Mouse (Mus musculus) left cerebral cortex, postnatal 25 days (tissue): ENCODE results near the gene Kcnj2. TPM values are rescaled to one million over a fixed set of nuclear protein-coding genes. Genes with fewer than 3 reads are reported as not detected.

Source experiments
- DNase-seq, 2 experiments: peaks; one replicate each; pipeline ENCODE4 v3.0.0; 2022; ENCODE audit warnings: low spot score in 2 of 2, mixed read lengths in 1 of 2
- intact Hi-C: fragments of 180-260 bp; cut with DNase I; formaldehyde crosslinking; loops from one replicate; pipeline ENCODE4 v1.15.1; 2025
- total RNA-seq, 2 experiments: library from RNA; stranded (reverse); gene quantifications; 2 replicates each; pipeline ENCODE4 v1.2.3; 2021

Gene Kcnj2
- total RNA-seq, result 10 to 100 TPM; 15.7 to 24.8 TPM

DNA sequence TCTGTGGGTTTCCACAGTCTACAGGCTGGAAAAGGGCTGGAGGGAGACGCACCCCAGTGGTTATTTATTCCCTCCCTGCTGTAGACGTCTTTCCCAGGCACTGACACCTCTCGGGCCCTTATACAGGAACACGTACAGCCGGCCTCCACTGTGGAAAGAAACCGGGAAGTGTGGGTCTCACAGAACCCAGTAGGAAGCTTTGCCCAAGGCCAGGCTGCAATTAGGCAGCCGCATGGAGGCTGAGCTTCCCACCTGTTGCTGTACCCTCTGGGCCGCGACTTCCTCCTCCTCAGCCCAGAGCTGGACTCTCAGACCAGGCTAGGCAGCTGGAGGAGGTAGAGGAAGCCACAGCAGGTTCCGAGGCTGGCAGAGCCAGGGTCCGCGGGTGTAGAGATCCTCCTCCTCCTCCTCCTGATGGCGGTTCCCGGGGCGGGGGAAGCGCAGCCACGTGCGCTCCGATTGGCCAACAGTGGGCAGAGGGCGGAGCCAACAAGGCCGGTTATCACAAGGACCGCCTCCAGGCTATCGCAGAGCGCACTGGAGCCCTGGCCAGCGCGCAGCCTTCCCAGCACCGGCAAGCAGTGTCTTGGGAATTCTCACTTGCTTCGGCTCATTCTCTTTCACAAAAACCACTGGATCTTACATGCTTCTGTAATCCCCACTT, at the start of gene Kcnj2:
Gene Kcnj2 (plus strand): TSS at position 530 of the 664 bp plus-strand sequence.
- DNase-seq, result peak; percentile 93 to 97
- intact Hi-C loops, result loop anchor here (1.0 to 10.0 kb wide), 6 partner anchors 212 to 711 kb away; no protein-coding TSS in a partner anchor

DNA sequence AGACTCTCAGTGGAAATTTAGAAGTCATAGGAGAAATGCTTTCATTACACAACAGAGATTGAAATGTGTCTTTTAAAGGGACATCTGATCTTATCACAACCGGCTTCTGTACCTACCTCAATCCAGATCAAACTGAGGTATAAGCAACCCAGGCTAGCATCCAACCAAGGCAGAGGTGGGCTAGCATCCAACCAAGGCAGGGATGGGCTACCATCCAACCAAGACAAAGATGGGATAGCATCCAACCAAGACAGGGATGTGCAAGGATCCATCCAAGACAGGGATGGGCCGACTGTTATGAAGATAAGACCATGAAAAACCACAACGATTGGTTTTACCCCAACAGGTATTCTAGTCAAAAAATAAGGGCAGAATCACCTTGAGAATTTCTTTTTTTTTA, 49.8 kb upstream of the Kcnj2 start:
- intact Hi-C loops, result no loop called here
- no peak for DNase-seq

DNA sequence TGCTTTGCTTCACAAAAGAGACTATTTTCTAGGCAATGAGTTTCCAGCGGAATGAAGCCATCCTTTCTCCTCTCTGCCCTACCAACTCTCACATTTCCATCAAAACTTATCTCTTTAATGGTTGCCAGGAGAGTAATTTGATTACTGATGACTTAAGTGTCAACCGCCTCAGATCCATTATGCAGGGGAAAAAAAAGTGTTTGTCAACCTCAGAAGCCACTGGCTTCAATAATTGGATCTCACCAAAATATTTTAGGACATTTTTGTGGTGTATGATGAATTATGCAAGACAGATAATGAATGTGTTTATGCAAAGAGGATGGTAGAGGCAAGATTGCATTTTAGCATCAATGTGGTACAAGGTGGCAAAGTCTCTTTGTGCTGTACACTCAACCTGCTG, 45.8 kb upstream of the Kcnj2 start:
- no peak for DNase-seq
- intact Hi-C loops, result no loop called here

DNA sequence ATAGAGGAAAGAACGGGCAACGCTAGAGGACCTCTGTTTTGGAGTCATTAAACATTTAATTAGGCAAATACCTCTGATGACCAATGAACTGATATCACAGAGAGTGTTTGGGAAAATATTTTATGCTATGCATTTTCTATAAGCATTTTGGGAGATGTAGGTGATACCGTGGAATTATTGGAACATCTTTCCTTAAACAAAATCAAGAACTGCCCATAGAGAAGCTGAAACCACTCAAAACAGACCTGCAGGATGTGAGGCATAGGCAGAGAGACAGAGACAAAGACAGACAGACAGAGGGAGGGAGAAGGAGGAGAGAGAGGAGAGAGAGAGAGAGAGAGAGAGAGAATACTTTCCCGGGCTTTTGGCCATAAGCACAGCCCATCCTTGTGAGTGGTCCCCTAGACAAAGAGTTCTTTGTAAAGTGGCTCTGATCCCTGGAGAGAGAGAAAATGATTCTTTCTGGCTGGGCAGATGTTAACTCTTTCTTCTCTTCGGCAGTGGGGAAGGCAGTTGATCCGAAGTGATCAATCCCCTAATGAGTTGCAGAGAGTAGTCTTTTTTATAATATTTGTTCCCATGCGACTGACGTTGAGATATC, 43.2 kb upstream of the Kcnj2 start:
- intact Hi-C loops, result no loop called here
- DNase-seq, result no peak

DNA sequence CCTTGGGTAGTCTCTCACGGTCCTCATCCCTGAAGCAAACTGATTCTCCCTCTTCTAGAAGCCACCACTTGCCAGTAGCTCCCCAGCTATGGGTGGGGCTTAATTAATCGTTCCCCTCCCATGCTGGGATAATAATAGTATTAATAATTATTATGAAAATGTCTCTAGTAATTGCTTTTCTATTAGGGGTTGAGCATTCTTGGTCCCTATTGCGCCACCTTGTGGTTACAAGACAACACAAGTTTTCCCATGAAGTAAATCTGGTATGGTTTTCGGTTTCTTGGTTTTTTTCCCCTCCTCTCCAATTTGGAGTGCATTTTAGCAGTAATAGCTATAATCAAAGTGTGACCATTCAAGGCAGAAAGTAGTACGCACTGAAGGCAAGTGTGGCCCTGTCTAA, 23.8 kb upstream of the Kcnj2 start:
- intact Hi-C loops, result no loop called here
- DNase-seq, result peak in 1 of 2 experiments; percentile 31

DNA sequence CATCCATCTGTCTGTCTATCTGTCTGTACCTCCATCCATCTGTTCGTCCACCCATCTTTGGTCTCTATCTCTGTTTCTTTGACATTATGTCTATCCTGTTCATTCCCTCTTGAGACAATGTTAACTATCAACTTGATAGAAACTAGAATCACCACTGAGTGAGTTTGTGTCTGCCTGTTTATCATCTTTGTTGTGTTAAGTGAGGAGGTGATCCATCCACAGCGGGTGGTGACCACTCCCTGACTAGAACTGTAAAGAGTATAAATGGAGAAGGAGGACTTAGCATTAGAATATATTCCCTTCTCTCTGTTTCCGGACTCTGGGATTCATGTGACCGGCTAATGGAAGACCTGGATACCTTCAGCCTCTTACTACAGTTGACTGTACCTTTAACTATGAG, 22.7 kb upstream of the Kcnj2 start:
- no peak for DNase-seq
- intact Hi-C loops, result no loop called here

DNA sequence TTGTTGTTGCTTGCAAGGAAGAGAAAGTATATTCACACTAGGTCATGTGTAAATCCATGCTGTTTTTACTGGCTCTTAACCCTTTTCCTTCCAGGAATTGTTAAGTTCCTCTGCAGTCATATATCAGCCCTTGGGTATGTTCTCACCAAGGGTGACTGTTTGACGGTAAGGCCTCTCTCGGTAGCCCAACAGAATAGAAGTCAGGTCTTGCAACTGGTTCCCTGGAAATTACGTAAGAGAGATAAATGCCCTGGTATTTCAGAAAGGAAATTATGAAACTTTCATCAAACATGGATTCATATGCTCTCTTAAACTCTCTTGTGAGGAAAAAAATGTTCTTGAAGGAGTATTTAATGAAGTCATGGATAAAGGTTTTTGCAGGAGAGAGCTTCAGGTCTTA, 11.7 kb upstream of the Kcnj2 start:
- intact Hi-C loops, result loop anchor here (10.0 kb wide), 1 partner anchor 349 kb away; no protein-coding TSS in a partner anchor

DNA sequence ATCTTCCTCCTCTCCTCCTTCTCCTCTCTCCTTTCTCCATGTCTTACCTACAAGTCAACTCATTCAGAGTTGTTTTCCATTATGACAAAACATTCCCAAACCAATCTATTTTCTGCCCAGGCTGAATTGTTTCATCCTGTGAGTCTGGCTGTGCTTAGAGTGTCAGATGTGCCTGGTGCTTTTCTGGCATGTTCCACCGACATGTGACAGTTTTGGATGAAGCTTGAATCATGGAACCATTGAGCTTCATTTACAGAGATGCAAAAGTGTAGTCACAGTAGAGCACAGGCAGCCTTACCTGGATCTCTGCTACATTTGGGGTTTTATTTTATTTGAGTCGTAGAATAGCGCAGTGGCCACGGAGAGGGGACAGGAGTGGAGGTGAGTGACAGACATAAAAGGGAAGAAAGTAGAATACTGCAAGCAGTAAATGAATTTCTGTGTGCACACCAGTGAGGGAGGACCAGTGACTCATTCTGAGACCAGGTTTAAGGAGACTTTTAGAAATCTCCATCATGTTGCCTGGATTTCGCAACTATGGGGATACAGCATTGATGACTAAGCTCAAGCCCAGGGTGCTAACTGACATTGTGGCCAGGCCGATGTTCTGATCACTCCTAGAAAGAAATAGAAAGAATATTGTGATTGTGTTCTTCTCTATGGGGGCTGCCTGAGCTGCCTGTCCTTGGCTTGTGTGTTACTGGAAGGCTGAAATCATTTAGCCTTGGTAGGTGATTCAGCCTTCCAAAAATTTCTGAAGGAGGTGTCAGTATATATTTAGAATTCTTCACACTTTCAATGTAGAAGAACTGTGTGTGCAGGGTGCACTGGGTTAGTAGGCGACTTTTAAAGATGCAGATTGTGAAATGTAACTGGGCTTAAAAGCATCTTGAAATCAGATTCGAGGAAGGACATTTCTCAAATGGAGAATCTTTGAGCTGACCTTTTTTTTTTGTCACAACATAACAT, 10.8 kb upstream of the Kcnj2 start:
- DNase-seq, result peak in 1 of 2 experiments; percentile 75

More for the DNA sequence above, 11.7 kb upstream of the Kcnj2 start:
- no peak for DNase-seq

DNA sequence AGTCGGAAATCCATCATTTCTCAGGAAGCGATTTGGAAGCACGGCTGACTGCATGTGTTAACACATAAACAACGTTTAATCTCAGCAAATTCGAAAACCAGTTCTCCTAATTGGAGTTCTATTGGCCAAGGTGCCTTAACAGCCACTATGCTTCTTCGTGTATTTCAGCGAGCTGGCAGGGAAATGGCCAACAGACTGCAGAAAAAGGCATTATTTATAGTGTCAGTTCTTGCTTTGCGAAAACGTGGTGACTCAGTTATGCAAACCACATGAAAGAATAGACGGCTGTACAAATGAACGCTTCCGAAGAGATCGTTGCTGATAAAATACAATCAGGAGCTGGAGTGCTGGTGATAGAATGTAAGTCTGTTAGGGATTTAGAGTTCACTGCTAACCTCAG, 9.9 kb upstream of the Kcnj2 start:
- intact Hi-C loops, result loop anchor here (10.0 kb wide), 1 partner anchor 351 kb away; no protein-coding TSS in a partner anchor
- DNase-seq, result peak in 1 of 2 experiments; percentile 84

More for the DNA sequence above, 10.8 kb upstream of the Kcnj2 start:
- intact Hi-C loops, result loop anchor here (10.0 kb wide), 1 partner anchor 350 kb away; no protein-coding TSS in a partner anchor

DNA sequence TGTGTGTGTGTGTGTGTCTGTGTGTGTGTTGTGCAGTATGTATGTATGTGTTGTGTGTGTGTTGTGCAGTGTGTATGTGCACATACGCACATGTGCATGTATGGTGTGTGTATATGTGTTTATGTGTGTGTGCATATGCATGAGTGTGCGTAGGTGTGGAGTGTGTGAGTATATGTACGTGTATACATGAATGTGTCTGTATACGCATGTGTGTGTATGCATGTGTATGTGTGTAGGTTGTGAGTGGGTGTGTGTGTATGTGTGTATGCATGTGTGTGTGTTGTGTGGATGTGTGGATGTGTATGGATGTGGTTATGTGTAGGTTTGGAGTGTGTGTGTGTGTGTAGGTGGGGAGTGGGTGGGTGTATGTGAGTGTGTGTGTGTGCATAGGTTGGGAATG, 8.5 kb upstream of the Kcnj2 start:
- intact Hi-C loops, result loop anchor here (10.0 kb wide), 1 partner anchor 353 kb away; no protein-coding TSS in a partner anchor
- no peak for DNase-seq

DNA sequence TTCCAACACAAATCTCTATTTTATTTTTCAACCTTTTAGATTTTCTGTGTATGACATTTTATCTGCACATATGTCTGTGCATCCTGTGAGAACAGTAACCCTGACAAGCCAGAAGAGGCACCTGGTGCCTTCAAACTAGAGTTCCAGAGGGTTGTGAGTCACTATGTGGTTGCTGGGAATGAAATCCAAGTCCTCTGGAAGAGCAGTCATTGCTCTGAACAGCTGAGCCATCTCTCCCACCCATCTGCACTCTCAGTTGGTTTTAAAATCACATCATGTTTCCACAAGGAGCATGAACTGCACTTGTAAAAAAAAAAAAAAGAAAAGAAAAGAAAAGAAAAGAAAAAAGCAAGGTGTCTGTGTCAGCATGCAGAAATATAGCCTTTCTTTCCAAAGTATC, 6.5 kb upstream of the Kcnj2 start:
- intact Hi-C loops, result loop anchor here (10.0 kb wide), 1 partner anchor 355 kb away; no protein-coding TSS in a partner anchor
- no peak for DNase-seq

DNA sequence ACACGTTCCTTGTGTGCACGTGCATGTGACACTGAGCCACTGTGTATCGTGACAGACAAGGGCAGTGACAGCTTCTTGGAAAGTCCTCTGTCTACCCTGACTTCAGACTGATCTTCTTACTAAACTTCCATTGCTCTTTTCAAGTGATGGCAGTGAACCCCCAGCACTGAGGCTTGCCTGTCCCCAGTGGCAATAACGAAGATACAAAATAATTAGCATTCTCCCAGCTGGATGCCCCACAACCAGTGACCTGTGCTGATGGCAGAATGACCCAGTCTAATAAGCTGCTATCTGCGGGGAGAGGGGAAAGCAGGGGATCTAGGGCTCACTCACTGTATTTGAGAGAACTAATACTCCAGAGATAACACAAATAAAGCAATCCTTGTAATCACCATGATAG, 5.7 kb upstream of the Kcnj2 start:
- intact Hi-C loops, result loop anchor here (5.0 to 10.0 kb wide), 2 partner anchors 488 to 705 kb away; no protein-coding TSS in a partner anchor

DNA sequence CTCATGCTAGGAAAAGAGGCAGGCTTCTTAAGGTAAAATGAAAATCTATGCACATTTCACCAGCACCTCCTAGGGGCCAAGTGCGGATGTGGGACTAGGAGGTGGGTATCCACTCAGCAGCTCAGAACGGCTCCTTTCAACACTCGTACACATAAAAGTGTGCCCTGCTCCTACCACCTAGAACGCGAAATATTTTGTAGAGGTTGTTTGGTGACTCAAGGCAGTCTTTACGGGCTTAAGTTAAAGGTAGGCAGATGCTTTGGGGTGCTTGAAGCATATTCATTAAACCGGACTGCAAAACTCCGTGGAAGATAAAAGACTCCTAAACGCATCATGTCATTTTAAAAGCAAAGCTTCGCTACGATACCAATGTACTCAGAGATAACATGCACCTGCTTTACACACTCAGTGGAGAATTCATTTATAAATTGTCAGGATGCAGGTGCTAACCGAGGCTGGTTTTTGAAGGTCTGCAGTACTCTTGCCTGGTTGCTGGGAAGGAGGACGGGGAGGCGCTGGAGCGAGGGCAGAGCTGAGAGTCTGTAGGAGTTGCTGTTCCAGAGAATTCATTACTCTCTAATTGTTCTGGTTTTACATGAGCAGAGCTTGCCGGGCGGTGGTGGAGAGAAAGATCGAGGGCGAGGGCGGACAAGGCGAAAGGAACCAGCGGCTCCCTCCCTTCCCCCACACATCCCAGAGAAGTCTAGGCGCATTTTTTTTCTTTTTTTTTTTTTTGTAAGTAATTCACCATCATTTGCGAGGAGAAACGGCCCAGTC, 1.0 kb upstream of the Kcnj2 start:
- intact Hi-C loops, result loop anchor here (1.0 to 10.0 kb wide), 6 partner anchors 212 to 710 kb away; no protein-coding TSS in a partner anchor

More for the DNA sequence above, 5.7 kb upstream of the Kcnj2 start:
- DNase-seq, result no peak

DNA sequence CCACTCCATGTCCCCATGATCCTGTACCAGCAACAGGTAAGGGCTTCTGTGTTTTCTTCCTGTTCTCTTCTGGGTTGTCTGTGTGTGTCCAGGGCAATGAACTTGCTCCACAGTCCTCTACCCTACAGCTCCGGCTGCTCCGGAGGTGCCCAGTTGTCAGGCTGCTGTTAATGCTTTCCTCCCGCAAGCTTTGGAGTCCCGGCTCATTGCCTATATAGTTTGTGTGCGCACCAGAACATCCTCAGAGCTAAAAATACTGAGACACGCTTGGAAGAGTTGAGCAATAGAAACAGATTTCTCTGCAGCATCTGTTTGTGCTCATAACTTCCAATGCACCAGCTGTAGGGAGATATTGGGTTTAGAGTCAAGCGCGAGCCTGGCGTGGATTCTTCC, 331 bp downstream of the Kcnj2 start:
- peak in 1 of 2 experiments; percentile 60 for DNase-seq
- intact Hi-C loops, result loop anchor here (2.0 to 10.0 kb wide), 4 partner anchors 211 to 711 kb away; no protein-coding TSS in a partner anchor

More for the DNA sequence above, 1.0 kb upstream of the Kcnj2 start:
- DNase-seq, result peak; percentile 60 to 75

DNA sequence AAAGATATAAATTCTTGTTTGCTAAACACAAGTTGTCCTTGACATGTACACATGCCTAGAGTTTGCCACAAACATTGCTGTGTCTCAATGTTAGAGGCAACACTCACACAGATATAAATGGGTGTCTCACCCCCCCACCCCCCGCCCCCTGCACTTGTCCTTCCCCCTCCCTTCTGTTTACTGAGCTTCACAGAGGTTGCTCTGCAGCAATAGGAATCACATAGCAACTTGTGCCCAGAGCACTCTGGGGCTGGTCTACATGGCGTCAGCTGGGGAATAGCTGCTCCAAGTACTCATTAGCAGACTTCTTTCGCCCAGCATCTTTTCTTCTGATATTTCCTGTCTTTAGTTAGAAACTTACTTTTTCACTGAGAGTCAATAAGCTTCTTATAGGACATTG, 1.8 kb downstream of the Kcnj2 start:
- intact Hi-C loops, result loop anchor here (2.0 to 10.0 kb wide), 4 partner anchors 210 to 713 kb away; no protein-coding TSS in a partner anchor
- no peak for DNase-seq

DNA sequence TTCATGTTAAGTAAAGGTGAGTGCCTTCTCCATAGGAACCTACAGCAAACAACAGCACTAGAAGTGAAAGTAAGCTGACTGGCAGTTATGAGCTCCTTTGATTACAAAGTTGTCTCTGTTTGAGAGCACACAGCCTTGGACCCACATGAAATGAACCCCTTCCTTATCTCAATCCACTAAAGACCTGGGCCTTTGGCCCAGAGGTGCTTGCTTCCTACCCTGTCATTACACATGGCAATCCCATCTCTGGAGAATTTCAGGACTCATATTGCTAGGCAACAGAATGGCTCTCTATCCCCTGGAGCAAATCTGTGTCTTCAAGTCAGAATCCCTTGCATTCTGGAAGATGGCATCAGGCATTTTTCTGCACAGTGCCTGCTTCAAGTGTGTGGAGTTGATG, 4.5 kb downstream of the Kcnj2 start:
- DNase-seq, result no peak
- intact Hi-C loops, result no loop called here

DNA sequence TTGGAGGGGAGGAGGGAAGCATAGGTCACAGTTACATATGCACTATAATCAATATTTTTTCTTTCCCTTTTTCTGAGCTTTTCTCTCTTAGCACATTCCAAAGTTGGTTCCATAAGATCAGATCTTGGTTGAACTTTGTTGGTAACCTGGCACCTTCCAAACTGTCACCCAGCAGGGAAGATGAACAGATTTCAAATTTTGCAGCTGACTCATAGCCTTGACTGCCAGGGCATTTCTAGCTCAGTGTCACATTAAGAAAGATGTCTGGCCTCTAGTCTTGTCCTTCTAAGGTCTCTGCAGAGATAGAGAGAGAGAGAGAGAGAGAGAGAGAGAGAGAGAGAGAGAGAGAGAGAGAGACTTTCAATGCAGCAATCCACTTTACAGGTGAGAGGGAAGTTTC, 8.2 kb downstream of the Kcnj2 start:
- no peak for DNase-seq
- intact Hi-C loops, result no loop called here

DNA sequence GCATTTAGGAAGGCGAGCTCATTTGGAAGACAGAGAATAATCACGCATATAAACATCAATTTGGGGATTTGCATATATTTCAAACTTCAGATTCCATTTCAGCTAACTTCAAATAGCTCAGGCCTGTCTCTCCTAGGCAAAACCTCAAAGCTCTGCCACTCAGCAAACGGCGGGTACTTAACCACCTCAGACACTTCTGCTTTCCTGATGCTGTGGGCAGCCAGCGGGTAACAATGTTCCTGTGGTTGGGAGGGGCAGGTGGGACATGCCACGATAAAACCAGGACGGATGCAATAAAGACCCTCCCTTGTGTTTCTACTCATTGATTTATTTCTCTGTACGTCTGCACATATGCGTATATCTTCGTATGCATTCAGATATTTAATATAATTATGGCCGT, 12.1 kb downstream of the Kcnj2 start:
- DNase-seq, result no peak
- intact Hi-C loops, result no loop called here

DNA sequence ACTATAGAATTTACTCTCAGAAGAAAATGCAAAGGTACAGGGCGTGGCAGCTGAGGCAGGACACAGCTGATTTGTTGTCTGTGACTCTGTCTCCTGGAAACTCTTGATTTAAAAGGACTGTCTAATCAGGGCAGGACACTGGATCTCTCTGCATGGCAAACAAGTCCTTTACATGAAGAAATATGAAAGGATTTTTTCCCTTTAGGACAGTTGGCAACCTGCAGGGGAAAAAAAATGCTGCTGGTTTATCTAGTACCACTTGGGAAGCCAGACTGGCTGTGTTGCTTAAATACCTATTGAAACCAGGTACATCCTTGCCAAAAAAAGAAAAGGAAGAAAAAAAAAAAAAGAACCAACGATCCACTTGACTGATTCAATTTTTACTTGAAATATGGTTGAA, 17.0 kb downstream of the Kcnj2 start:
- no peak for DNase-seq
- intact Hi-C loops, result no loop called here
